Mouse (Mus musculus): ENCODE measurements around the gene Jund. TPM values are rescaled to one million over a fixed set of nuclear protein-coding genes. Genes with fewer than 3 reads are reported as not detected.

Gene Jund
- total RNA-seq, 2 experiments from 2014 or later, result 136 to 141 TPM

- no peak for DNase-seq (ENCODE audit: low spot score)
- intact Hi-C loops (cut with DNase I), result no loop called here
Measured at GRCm38 (mm10) chr8:70718297-70718696, 19.5 kb downstream of the Jund start, which contains the start of gene Gm3336. Gene Gm3336, plus strand, starts transcription at chr8:70718543.

- intact Hi-C loops (cut with DNase I), result loop anchor here (1.0 to 5.0 kb wide), 3 partner anchors 49 to 123 kb away; no protein-coding TSS in a partner anchor
- no peak for DNase-seq (ENCODE audit: low spot score)
Measured at GRCm38 (mm10) chr8:70719796-70720270, 21.1 kb downstream of the Jund start.

GRCm38 (mm10) chr8:70720739-70721138 is 22.0 kb downstream of the Jund start:
- intact Hi-C loops (cut with DNase I), result loop anchor here (1.0 to 5.0 kb wide), 4 partner anchors 32 to 123 kb away; no protein-coding TSS in a partner anchor
- DNase-seq (ENCODE audit: low spot score), result no peak

GRCm38 (mm10) chr8:70721601-70722000 is 22.9 kb downstream of the Jund start:
- intact Hi-C loops (cut with DNase I), result loop anchor here (1.0 to 5.0 kb wide), 2 partner anchors 31 to 101 kb away; no protein-coding TSS in a partner anchor
- no peak for DNase-seq (ENCODE audit: low spot score)

GRCm38 (mm10) chr8:70723486-70724210 is 24.9 kb downstream of the Jund start, which contains the start of gene Pde4c:
Gene Pde4c, plus strand, starts transcription at chr8:70723720.
- intact Hi-C loops (cut with DNase I), result loop anchor here (5.0 kb wide), 1 partner anchor 99 kb away; no protein-coding TSS in a partner anchor
- no peak for DNase-seq (ENCODE audit: low spot score)

GRCm38 (mm10) chr8:70724216-70724615 is 25.5 kb downstream of the Jund start:
- intact Hi-C loops (cut with DNase I), result loop anchor here (5.0 kb wide), 1 partner anchor 98 kb away; no protein-coding TSS in a partner anchor
- no peak for DNase-seq (ENCODE audit: low spot score)

- no peak for DNase-seq (ENCODE audit: low spot score)
- intact Hi-C loops (cut with DNase I), result no loop called here
Measured at GRCm38 (mm10) chr8:70725792-70726447, 27.2 kb downstream of the Jund start.

GRCm38 (mm10) chr8:70726721-70727120 is 28.0 kb downstream of the Jund start:
- no peak for DNase-seq (ENCODE audit: low spot score)
- intact Hi-C loops (cut with DNase I), result no loop called here

GRCm38 (mm10) chr8:70729808-70730475 is 31.2 kb downstream of the Jund start:
- intact Hi-C loops (cut with DNase I), result no loop called here
- DNase-seq (ENCODE audit: low spot score), result no peak

GRCm38 (mm10) chr8:70730956-70731355 is 32.2 kb downstream of the Jund start:
- no peak for DNase-seq (ENCODE audit: low spot score)
- intact Hi-C loops (cut with DNase I), result no loop called here

GRCm38 (mm10) chr8:70737705-70738104 is 39.0 kb downstream of the Jund start:
- no peak for DNase-seq (ENCODE audit: low spot score)

GRCm38 (mm10) chr8:70738211-70738610 is 39.5 kb downstream of the Jund start:
- no peak for DNase-seq (ENCODE audit: low spot score)
- intact Hi-C loops (cut with DNase I), result no loop called here

More at GRCm38 (mm10) chr8:70737705-70738104, 39.0 kb downstream of the Jund start:
- intact Hi-C loops (cut with DNase I), result no loop called here

GRCm38 (mm10) chr8:70741661-70742060 is 42.9 kb downstream of the Jund start:
- intact Hi-C loops (cut with DNase I), result no loop called here
- DNase-seq (ENCODE audit: low spot score), result no peak

- DNase-seq (ENCODE audit: low spot score), result no peak
- intact Hi-C loops (cut with DNase I), result no loop called here
Measured at GRCm38 (mm10) chr8:70742176-70742575, 43.4 kb downstream of the Jund start.

GRCm38 (mm10) chr8:70742981-70743655 is 44.4 kb downstream of the Jund start:
- intact Hi-C loops (cut with DNase I), result no loop called here
- DNase-seq (ENCODE audit: low spot score), result no peak

GRCm38 (mm10) chr8:70743656-70744590 is 45.2 kb downstream of the Jund start:
- intact Hi-C loops (cut with DNase I), result no loop called here

GRCm38 (mm10) chr8:70744806-70745205 is 46.1 kb downstream of the Jund start:
- no peak for DNase-seq (ENCODE audit: low spot score)
- intact Hi-C loops (cut with DNase I), result no loop called here

More at GRCm38 (mm10) chr8:70743656-70744590, 45.2 kb downstream of the Jund start:
- DNase-seq (ENCODE audit: low spot score), result peak; percentile 71

GRCm38 (mm10) chr8:70745691-70746220 is 47.0 kb downstream of the Jund start:
- no peak for DNase-seq (ENCODE audit: low spot score)
- intact Hi-C loops (cut with DNase I), result no loop called here

Data from heart, postnatal 25 days (tissue).